Mouse (Mus musculus) T-helper 1 cell (primary cell): ENCODE measurements around the gene Adam8.

Experiments
- in situ Hi-C: fragments of 300-600 bp; cut with MboI, MseI; formaldehyde crosslinking; loops from one replicate; pipeline ENCODE4 v1.15.1; 2025; ENCODE audit warnings: high pct_unique_total_duplicates

Gene Adam8

DNA sequence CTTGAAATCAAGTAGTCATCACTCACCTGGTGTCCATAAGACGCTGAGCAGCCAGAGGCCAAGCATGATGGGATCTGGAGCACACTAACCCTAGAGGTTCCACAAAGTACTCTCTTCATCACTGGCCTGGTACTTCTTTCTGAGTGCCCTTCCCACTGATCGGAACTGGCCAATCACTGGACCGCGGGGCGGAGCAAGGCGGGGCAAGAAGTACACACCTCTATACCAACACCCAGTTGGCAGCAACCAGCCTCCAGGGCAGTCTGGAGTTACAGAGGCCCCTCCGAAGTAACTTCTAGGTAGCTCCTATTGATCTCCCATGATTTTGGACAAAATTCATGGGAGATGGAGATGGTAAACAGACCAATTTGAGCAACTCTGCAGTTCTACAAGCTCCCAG is at the start of gene Adam8:
Gene Adam8 (minus strand): TSS at position 157 of the 400 bp plus-strand sequence.
- in situ Hi-C loops = loop anchor here (5.0 kb wide), 1 partner anchor 85 kb away; no protein-coding TSS in a partner anchor

GRCm38 (mm10) chr7:140037171-140037555 is 44.8 kb upstream of the Adam8 start:
- in situ Hi-C loops = no loop called here

- in situ Hi-C loops = no loop called here
Observed at GRCm38 (mm10) chr7:140036281-140037170, 44.2 kb upstream of the Adam8 start, which contains the start of the genes Zfp511 and Tubgcp2. Gene Zfp511, plus strand, starts transcription at chr7:140036391. Gene Tubgcp2, minus strand, starts transcription at chr7:140036669.

DNA sequence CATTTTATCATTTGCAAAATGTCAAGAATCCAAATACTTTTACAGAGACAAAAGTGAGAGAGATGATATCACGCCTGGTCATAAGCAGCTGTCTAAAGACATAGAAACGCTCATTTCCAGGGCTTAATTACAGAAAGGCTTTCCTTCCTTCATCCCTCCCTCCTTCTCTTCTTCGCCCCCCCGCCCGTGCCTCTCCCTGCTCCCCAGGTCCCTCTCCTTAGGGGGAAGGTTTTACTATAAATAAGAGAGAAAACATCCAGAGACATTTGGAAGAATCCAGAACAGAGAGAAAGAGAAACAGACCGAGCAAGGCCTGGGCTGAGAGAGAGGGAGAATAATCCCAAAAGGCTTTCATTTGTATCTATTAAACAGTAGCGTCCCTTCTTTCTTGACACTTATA is 43.1 kb upstream of the Adam8 start:
- in situ Hi-C loops = no loop called here

- in situ Hi-C loops = no loop called here
Observed at GRCm38 (mm10) chr7:140033386-140033785, 41.0 kb upstream of the Adam8 start.

DNA sequence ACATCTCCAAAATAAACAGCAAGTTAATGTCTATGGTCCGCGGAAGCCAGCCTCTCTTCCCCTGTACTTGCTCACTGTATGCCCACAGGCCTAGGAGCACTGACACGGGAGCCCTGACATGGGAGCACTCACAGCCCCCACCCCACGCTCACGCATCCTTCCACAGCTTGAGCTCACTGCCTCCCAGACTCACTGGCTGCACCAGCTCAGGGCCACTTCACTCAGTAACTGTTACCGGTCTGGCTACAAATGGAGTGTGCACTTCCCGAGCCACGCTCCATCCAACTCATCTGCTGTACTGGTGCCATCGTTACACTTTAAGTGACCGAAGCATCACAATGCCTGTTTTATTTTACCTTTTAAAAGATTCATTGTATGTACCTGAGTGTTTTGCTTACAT is 40.0 kb upstream of the Adam8 start:
- in situ Hi-C loops = no loop called here

DNA sequence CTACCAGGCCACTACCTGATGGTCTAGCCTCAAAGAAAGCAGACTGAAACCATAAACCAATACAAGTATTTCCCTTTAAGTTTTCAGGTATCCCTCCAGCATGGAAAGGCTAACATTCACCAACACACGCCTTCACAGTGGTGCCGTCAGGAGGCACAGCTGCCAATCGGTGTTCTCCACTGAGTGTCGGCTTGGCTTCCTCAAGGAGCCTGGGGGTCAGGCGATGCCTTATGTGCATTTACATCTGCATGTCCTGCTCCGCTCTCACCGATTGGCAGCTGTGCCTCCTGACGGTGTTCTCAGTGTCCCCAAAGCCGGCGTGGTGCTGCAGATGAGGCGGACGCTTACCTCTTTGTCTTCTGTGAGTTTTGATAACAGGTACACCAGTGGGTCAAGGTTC is 39.4 kb upstream of the Adam8 start:
- in situ Hi-C loops = no loop called here

- in situ Hi-C loops = no loop called here
Observed at GRCm38 (mm10) chr7:140011336-140011735, 19.0 kb upstream of the Adam8 start.

DNA sequence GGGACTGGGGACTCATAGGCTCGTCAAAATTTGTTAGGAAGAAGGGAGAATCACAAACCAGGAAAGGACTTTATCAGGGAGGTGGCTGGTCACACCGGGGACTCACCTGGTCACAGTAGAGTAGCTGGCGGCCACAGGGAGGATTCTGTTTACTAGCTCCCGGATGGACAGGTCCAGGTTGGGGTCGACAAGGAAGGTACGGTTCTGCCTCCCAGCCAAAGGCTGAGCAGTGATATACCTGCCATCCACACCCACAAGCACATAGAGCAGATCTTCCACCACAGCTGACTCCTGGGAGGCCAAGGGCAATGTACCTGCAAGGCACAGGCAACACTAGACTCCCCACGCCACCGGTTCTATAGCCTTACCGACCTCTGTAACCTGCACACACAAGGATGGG is 15.4 kb upstream of the Adam8 start:
- in situ Hi-C loops = no loop called here

DNA sequence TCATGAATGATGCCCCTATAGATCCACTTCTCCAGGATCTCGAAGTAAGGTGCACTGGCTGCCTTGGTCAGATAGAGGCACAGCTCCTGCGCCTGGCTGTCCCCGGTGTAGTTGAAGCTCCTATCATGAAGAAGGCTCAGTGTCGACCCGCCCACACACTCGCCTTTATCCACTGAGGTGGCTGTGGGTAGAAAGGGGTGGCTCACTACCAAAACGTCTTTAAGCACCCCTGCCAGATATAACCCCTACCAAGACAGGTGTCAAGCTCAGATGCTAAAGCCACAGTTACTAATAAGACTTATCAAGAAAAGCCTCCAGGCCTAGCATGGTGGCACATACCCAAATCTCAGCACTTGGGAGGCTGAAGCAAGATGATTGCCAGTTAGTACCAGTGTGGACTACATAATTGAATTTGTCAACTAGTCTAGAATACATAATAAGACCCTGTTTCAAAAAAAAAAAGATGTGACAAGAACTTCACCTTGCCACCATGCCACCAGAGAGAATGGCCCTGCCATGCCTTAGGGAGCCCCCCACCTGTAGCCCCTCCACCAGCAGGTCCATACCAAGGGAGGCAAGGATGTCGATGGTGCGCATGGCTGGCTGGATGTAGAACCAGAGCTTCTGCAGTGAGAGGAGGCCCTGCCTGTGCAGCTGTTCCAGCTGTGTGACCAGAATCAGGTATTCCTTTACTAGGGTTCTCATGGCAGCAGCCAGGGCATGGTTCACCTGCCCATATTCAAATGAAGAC is 14.7 kb upstream of the Adam8 start:
- in situ Hi-C loops = no loop called here

GRCm38 (mm10) chr7:140004666-140005065 is 12.3 kb upstream of the Adam8 start:
- in situ Hi-C loops = no loop called here

- in situ Hi-C loops = no loop called here
Observed at GRCm38 (mm10) chr7:140001086-140001740, 8.9 kb upstream of the Adam8 start.

DNA sequence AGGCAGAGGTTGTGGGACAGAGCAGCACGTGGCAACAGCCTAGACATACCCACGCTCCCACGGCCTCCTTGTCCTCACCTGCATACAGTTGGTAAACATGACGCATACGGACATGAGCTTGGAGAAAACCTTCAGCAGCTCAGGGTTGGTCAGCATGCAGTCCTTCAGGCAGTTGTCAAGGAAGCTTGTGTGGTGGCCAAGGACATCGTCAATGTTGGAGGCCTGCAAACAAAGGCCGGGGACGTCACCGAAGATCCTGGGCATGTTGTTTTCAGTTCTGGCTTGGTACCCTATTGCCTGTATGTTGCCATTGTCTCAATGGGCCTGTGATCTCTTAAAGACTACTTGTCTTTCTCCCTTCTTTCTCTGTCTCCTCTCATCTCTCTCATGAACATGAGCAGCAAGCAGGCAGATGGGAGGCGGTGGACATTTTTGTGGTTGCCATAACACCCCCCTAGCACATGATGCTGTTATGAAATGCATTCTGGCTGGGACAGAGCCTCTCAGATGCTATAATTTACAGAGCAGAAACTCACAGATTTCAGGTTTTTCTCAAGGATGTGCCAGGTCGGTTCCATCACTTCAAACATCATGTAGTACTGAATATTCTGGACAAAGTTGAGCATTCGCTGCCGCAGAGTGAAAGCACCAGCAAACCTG is 6.5 kb upstream of the Adam8 start:
- in situ Hi-C loops = no loop called here

GRCm38 (mm10) chr7:139994676-139995075 is 2.3 kb upstream of the Adam8 start:
- in situ Hi-C loops = loop anchor here (5.0 kb wide), 1 partner anchor 87 kb away; no protein-coding TSS in a partner anchor

DNA sequence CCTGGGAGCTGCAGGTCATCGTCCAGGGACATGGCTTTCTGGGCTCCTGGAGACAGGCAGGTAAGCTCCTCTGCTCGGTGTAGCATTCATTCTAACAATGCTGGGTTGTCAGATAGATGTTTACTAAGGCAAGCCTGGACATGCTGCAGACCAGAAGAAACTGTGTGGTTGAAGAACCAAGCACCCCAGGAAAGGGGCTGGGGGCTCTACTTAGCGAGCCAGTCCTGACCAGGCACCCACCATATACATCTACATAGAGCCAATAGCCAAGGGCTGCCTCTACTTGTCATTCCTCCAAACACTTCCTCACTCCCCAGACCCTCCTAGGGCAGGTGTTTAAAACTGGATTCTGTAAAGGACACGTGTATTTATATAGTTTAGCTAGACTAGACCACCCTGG is 1.8 kb upstream of the Adam8 start:
- in situ Hi-C loops = loop anchor here (5.0 kb wide), 1 partner anchor 87 kb away; no protein-coding TSS in a partner anchor

GRCm38 (mm10) chr7:139993532-139993931 is 1.2 kb upstream of the Adam8 start:
- in situ Hi-C loops = loop anchor here (5.0 kb wide), 1 partner anchor 86 kb away; no protein-coding TSS in a partner anchor

DNA sequence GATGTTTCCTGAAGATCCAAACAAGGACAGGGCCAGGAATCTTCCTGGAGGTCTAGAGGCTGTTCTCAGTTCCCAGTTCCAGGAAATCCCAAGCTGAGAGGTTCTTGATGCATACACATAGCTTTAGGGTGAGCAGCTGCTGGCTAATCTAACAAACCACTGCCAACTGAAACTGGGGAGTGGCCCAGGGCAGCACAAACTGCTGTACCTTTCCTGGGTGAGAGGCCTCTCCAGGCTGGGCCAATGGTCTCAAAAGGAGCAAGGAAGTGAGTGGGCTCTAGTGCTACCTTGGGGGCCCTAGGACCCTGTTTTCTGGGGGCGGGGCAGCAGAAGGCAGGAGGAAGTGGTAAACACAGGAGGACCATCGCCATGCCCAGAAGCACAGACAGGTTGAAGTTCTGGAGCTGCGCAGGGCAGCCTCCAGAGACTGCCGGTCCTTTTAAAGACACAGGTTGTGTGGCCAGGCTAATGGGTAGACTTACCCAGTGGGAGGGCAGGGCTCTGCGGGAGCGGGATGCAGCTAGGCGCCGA is 1.4 kb downstream of the Adam8 start:
- in situ Hi-C loops = loop anchor here (5.0 kb wide), 1 partner anchor 84 kb away; no protein-coding TSS in a partner anchor

DNA sequence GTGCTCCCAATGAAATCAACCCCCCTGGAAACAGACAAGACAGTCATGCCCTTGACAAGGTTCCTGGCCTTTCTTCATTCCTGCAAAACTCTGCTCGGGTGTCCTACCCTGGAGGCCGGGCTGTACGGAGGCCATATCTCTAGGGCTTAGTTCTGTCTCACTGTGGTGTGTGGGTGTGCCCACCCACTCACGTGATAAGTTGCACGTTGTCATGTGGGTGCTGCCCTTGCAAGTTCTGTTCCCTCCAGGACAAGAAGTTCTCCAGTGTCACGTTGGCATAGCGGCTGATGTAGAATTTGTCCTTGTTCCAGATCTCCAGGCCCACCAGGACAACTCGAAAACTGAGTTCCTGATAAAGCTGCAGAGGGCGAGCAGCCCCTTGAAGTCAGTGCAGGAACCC is 4.1 kb downstream of the Adam8 start:
- in situ Hi-C loops = no loop called here

GRCm38 (mm10) chr7:139984505-139984904 is 7.9 kb downstream of the Adam8 start:
- in situ Hi-C loops = no loop called here

DNA sequence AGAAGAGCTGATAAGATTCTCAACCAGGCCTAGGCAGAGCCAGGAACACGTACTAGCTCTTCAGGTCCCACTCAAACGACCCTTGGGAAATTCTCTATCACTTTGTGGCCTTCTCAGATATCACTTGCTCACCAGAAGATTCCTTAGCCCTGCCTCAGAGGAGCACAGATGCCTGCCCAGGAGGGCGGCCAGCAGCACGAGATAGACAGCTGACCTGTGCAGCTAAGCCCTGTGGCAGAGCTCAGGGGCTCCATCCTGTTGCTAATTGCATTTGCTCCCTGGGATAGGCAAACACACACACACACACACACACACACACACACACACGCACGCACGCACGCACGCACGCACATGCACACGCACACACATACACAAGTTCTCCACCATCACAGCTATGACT is 10.3 kb downstream of the Adam8 start:
- in situ Hi-C loops = no loop called here

GRCm38 (mm10) chr7:139980778-139981177 is 11.6 kb downstream of the Adam8 start:
- in situ Hi-C loops = no loop called here
